Mouse (Mus musculus) spleen, adult 2 months (tissue): ENCODE data around the gene Serpina5.
"Not testable (repeated sequence)": the region's sequence is repeated elsewhere in the genome, so short reads cannot be mapped to it uniquely, and the experiment has no call there.

Experiments used
- CTCF ChIP-seq: fragments of 200-500 bp; IDR thresholded peaks from 2 replicates; pipeline ENCODE4 v1.5.1; 2011; ENCODE audit warnings: mild to moderate bottlenecking, inconsistent platforms; ENCODE audit not compliant: insufficient read depth, insufficient read length, insufficient replicate concordance; ENCODE audit errors: extremely low read depth
- POLR2A ChIP-seq: fragments of 200-500 bp; IDR thresholded peaks from 2 replicates; pipeline ENCODE4 v1.6.1; 2011; ENCODE audit warnings: low read depth, low read length, inconsistent platforms

DNA sequence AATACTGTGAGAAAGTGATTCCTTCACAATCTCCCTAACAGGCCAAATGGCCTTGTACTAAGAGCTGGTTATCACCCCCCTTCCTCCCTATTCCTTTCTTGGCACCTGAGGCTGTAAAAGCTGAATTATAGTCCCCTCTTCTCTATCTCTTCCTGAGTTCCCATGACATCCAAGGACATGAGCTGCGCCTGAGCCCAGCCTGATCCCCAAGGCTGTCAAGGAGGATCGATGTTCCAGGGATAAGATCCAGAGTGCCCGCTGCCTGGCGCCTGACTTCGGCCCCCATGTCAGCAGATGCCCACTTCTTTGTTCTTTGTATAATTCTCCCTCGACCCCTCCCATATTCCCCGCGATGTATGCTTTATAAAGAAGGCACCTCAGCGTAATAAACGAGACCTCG lies 11.4 kb downstream of the Serpina5 start, which contains the start of gene Serpina3a:
- not testable (repeated sequence) for TF ChIP-seq CTCF, POLR2A
